Mouse (Mus musculus): Measurements from ENCODE around the gene Dip2c.

GRCm38 (mm10) chr13:9445533-9446294 lies 169.4 kb downstream of the Dip2c start:
- no peak for TF ChIP-seq CTCF (IDR thresholded peaks at IDR 0.05; ENCODE audit: low read depth, low read length)
- no peak for TF ChIP-seq TAL1 (conservative IDR thresholded peaks at IDR 0.05; ENCODE audit: low read depth, low read length)
- TF ChIP-seq POLR2AphosphoS5 (IDR thresholded peaks at IDR 0.05; ENCODE audit: insufficient replicate concordance, low read depth, low read length) = no peak
- no peak for TF ChIP-seq GATA1 (IDR thresholded peaks at IDR 0.05; ENCODE audit: borderline replicate concordance, low read length)
- no peak for TF ChIP-seq GATA2 (IDR thresholded peaks at IDR 0.05; ENCODE audit: borderline replicate concordance, low read depth, low read length)
